Mouse (Mus musculus) erythroid progenitor cell, adult 5-6 weeks (primary cell): ENCODE measurements around the gene Zfand3. TPM values are rescaled to one million over a fixed set of nuclear protein-coding genes. Genes with fewer than 3 reads are reported as not detected.

Source experiments
- ATAC-seq: replicated peaks from 2 replicates; pipeline ENCODE4 v1.8.0; 2016; ENCODE audit warnings: moderate number of reproducible peaks, mild to moderate bottlenecking, moderate TSS enrichment, inconsistent platforms; ENCODE audit not compliant: poor library complexity, low FRiP score, severe bottlenecking
- total RNA-seq, 2 experiments: library from RNA; stranded (forward) in 1 of 2; stranded (reverse) in 1 of 2; fragments of 150-400 nt in 1 of 2; fragments of 186-747, 209-891 nt in 1 of 2; gene quantifications; 2 replicates each; pipeline versions ENCODE4 v1.2.3 to v1.2.4; 2015 to 2017; ENCODE audit warnings: low replicate concordance in 2 of 2

Gene Zfand3
- total RNA-seq, 2 experiments from 2014 or later: 10.5 to 10.9 TPM

DNA sequence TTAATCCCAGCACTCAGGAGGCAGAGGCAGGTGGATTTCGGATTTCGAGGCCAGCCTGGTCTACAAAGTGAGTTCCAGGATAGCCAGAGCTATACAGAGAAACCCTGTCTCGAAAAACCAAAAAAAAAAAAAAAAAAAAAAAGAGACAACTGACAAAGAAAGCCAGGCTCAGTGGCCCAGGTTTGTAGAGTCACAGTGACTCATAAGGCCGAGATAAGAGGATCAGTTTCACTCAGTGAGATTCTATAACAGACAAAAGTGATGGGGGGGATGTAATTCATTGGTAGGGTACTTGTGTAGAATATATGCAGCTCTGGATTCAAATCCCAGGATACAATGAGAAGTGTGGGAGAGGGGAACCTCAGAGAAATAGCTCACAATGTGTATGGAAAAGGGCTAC lies 10.1 kb upstream of the Zfand3 start:
- ATAC-seq: no peak

DNA sequence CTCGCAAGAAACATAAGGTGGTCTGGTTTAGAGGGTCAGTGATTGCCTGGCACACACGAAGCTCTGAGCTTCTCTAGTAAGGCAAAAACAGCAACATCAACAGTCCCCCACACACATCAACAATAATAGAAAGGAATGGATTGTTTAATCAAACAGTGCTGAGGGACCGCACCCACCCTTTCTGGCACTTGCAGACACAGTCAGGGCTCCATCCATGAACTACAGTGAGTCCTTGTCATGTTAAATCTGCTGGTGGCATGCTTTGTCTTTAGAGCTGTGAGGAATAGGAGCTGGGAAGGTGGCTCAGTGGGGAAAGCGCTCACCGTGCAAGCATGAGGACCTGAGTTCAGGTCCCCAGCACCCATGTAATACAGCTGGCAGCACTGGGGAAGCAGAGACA lies 8.5 kb upstream of the Zfand3 start:
- ATAC-seq: no peak

DNA sequence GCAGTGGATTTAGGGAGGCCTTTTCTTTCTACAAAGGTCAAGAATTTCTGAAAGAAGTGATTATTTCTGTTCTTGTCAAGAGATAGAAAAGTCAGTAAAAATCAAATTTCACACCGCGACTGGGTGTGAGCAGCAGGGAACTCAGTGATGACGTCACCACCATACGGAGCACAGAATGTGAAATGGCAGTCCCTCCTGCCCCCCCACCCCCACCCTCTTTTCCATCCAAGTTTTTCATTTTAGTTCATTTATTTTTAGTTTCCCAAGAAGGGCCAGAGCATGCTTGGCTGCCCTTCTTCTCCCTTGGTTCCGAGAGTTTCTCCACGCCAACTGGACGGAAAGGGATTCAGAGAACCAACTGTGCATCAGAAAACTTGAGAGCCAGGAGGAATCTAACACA lies 6.8 kb upstream of the Zfand3 start:
- ATAC-seq: no peak

DNA sequence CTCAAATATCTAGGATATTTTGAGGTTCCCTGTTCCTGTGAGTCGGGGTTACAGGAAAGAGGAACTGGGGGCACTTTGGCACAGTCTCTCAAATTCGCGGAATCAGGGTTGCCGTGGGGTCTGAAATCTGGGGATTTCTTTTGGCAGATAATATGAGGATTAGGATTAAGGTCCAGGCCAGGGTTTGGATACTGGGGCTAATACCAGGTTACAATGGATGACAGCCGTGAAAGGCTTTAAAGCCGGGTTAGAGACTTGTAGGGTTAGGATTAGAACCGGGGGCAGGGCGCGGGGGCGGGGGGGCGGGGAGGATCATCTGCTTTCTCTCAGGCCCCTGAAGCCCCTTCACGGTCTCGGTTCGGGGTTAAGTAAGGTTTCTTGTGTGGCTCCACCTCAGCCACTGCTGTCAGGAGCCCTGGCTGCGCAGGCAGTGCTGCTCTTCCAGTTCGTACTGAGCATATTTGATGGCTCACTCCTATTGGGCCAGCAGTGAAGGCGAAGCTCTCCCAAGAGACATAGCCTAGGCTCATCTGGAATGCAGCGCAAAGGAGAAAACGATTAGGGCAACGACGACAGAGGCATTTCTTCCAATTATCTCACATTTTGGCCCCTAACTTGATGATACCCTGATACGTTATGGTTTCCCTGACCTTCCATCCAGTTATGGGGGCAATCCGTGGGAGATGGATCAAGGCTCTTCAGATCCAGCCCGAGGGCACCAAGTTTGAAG lies 5.8 kb upstream of the Zfand3 start:
- no peak for ATAC-seq

DNA sequence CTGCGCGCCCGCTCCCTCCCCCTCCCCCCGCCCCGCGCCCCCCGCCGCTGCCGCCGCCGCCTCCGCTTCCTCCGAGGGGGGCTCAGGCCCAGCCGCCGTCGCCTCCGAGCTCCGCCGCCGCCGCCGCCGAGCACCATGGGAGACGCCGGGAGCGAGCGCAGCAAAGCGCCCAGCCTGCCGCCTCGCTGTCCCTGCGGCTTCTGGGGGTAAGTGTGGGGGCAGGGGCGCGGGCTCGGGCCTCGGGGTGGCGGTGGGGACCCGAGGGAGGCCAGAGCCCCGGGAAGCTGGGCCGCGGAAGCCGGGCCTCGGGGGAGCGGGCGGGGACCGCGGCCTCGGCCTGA lies 540 bp downstream of the Zfand3 start:
- ATAC-seq: peak; percentile 4; the same call in 1 of the 2 replicates

DNA sequence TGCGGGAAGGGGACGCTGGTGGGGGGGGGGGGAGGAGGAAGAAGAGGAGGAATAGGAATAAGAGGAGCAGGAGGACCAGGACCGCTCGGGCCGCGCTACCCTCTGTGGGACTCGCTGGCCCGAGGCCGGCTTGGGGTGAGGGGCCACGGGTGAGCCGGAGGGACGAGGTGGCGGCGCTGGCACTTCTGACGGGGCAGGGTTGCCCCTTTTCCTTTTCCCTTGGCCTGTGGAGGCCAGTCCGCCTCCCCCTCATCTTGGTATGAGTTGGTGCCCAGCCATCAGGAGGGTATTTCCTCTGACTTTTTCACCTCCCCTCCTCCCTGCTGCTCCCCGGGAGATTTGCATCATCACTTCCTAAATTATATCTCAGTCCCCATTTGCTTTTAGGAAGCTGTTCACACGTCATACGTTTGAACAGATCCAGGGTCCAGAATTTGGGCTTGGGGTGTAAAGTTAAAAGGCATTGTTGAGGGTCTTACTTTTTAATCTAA lies 963 bp downstream of the Zfand3 start:
- no peak for ATAC-seq

DNA sequence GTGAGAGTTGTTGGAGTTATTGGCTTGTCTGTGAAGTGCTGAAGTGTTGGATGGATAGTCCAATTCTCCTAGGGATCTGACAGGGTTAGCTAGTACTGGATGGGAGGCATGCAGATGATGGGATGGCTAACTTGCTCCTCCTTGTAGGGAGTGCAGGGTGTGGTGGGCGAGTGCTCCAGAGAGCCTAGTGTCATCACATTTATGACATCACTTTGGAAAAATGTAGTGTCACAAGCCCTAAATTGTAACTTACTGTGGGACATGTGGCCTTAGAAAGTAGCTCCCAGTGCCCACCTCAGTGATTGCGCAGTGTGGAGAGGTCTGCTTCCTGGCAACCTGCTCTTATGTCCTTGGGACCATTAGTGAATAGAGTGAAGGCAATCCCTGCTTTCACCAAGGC lies 2.3 kb downstream of the Zfand3 start:
- ATAC-seq: no peak

DNA sequence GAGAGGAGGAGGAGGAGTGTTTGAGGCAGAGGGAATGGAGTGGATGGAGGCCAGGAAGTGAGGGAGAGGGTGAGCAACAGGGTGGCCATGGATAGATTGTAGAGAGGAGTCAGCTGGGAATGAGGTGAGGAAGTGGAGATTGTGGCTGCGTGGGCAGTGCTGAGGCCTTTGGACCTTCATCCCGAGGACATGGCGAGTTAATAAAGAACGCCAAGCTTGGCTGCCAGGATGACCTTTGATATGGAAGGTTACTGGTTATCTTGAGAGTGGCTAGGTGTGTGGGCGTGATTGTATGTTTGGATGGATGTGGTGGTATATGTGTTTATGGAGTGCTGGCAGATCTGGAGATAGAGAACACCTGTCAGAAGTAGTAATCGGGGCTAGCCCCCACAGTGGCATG lies 3.4 kb downstream of the Zfand3 start:
- no peak for ATAC-seq

DNA sequence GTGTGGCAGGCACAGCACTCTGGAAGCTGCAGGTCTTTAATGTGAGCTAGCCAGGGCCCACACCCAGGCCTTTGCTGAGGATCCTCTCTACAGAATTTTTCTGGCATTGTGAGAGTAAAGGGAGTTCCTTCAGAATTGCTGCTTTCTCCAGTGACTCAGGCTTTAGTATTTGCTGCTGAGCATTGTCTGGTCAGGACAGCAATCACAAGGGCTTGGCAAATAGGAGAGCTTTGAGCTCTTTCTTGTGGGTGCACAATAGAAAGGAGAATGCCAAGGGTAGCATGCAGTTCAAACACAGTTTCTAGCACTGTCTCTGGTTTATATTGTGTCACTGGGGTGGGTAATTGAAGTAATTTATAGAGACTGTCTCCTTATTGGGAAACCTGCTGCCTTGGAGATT lies 3.9 kb downstream of the Zfand3 start:
- no peak for ATAC-seq

DNA sequence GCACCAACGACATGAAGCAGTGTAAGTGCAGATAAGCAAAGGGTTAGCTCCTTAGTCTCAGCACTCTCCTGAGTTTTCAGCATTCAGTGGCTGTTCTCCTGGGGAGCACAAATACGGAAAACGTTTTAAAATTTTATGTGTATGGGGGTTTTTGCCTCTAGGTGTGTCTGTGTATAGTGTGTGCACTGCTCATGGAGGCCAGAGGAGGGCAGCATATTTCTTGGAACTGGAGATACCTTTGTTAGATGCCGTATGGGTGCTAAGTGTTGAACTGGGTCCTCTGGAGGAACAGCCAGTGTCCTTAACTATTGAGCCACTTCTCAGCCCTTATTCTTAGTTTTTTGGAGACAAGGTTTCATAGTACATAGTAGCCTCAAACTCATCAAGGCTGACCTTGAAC lies 10.1 kb downstream of the Zfand3 start:
- no peak for ATAC-seq

DNA sequence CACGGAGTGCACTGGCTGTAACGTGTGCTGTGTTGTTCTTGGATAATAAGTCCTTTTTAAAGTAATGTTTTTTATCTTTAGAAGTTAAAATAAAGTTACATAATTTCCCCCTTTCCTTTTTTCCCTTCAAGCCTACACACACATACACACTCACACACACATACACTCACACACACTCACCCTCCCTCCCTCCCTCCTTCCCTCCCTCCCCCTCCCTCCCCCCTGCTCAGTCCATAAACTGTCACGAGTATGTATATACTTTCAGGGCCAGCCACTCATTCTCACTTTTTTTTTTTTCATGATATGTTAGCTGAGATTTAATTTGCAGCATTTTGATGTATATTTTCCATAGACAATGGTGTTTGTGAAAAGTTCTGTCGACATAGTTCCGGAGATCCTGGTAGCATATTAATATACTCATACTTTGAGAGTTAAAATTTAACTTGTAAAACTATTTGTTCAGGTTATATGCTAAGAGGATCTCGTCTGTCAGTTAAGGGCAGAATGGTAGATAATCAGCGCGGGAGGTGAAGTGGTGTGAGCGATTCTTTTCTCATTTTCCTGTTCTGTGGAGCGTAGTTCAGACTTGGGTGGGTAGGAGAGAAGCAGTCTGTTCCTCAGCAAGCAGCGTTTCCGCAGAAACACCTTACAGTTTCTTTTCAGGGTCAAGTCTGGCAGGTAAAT lies 14.5 kb downstream of the Zfand3 start:
- ATAC-seq: no peak

DNA sequence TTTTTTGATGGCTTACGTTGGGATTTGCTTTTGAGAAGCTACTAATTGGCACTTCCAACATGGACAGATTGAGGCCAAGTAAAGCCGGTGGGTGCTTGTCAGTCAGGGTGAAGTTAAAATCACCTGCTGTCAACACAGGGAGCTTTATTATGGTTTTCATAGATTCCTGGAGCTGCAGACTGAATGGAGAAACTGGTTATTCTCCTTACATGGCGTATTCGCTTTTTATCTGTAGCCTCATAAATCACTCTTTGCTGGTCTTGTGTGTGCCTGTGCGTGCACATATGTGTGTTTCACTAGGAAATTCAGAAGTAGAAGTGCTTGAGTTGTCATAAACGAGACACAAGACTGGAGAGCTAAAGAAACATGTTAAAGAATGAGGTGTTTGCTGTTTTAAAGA lies 15.4 kb downstream of the Zfand3 start:
- ATAC-seq: no peak

DNA sequence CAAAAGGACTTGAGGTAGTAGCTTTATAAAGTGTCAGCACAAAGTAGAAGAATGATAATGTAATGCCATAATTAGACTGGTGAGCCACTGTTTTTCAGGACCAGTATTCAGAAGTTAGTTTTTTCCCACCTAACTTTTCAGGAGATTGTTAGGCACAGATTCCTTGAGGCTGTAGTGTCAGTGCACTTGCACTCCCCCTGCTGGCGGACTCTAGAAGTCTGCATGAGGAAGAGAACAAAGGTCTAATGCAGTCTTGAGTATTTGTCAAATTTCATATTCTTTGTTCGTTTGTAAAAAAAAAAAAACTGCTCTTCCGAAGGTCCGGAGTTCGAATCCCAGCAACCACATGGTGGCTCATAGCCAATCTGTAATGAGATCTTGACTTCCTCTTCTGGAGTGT lies 20.1 kb downstream of the Zfand3 start:
- ATAC-seq: no peak

DNA sequence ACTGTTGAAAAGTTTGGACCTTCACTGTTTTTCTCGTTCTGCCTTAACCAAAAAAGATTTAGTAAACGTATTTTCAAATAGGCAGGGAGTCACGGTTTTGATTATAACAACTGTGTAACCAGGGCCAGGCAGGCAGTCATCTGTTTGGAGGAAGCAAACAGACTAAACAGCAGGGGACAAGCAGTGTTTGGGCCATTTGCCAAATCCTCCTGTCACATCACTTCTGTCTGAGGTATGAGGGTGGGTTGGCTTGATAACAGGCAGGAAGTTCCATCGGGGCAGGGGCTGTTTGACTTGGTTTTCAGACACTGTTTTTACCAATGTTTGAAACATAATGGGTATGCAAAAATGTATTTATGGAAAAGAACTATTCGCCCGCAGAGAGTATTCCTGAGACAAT lies 22.1 kb downstream of the Zfand3 start:
- ATAC-seq: no peak

DNA sequence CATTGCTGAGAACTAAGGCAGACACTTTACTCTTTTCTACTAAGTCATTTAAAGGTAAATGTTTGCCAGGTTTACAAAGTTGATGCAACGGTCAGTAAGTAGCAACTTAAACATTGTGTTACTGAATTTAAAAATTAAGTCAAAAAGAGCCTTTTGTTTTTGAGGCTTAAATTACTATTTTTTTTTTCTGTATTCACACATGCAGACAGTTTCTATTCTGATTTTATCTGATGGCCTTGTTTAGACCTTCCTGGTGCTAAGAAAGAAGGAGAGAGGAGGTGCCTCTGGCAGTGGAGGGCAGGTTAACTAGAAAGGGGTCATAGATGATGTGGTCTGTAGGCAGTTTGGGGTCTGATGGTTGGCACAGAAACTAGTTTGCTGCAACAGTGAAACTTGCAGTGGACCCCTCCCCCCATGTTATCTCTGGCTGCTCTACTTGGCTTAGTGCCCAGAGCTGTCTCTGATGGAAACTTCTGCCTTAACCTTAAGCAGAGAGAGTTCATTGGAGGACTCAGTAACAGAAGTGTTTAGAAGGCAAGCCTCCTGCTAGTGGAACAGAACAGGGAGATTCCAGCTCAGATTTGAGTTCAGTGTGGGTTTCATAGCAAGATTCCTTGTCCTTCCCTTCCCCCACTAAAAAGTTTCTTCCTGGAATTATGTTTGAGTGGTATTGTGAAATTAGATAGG lies 23.0 kb downstream of the Zfand3 start:
- ATAC-seq: no peak

DNA sequence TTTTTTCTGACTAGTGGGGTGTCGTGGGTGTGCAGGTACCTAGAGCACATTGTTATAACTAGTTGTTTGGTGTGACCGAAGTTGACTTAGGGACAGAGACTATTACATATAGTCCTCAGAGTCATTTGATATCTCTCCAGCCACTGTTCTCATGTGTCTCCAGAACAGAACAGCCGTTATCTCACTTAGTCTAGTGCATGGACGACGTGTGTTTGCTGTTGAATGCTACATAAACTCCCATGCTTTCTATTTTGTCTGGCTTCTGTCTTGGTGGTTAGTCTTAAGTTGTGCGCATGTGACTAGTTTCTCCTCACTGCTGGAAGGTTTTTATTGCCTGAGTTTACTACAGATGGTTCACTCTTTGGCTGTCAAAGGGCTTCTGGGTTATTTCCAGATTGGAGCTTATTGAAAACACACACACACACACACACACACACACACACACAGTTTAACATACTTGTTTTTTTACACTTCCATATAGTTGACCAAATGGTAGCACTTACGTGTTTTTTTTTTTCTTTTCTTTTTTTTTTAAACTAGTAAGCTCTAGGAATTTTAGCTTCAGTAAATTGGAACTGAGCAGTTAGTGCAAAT lies 25.2 kb downstream of the Zfand3 start:
- no peak for ATAC-seq

DNA sequence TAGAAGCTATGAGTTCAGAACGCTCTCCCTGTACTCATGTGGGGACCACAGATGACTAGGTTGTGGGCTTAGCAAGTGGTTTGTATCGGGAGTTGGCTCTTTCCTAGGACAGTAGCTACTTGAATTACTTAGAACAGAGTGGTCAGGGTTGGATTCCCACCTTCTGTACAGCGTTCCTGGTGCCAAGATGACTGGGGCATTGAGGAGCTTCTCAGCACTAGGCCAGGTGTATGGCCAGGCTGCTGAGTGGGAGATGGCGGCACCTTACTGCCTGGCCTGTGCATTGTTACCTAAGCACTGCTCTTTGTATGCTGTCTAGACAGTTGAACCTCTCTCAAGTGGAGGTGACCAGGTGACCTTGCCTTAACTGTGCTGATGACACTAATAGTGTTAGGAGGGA lies 28.3 kb downstream of the Zfand3 start:
- no peak for ATAC-seq

DNA sequence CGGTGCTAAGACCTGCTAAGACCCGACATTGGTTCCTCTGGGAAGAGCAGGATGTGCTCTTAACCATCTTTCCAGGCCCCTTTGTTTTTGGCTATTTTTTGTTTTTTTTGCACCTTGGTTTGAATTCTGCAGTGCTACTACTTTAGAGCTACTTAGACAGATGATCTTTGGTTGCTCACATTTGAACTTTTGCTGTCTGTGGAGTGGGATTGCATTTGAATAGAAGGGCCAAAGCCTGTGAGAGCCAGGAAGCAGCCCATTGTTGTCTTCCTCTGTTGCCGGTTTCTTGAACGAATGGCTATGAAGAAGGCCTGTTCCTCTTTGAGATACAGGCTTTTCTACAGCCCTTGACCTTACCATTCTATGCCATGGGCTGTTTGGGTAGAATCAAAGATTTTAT lies 29.5 kb downstream of the Zfand3 start:
- ATAC-seq: no peak

DNA sequence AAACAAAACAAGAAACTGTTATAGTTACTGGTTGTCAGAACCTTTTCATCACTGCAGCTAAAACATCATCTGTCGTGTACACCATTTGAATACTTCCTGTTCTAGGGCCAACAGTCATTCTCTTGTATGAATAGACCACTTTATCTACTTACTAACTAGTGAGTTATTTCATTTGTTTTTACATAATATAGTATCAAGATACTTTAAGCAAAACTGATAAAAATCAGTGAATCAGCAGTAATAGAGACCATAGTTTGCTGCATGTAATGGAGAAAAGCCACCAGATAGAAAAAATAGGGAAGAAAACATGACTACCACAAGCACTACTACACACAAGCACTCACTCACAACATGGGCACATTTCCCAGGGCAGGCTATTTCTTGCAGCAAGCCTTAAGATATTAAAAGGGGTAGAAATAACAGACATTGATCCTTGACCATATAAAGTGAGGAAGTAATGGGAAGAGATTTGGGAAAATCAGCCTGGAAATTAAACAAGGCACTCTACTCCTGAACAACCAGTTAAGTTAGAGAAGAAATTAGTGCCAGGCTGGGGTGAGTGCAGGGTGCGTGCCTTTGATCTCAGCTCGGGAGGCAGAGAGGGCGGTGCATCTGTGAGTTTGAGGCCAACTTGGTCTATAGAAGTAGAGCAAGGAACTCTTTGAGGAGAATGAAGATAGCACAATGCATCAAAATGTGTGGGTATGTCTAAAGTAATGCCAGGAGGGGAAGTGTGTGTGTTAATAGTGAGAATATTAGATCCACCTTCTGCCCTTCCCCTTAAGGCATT lies 30.9 kb downstream of the Zfand3 start:
- no peak for ATAC-seq
